Mouse (Mus musculus) cerebellum, adult 11-12 months (tissue): ENCODE results near the gene Smoc2.

Experiments
- DNase-seq: peaks from one replicate; pipeline ENCODE4 v3.0.0; 2022

The Smoc2 gene

GRCm38 (mm10) chr17:14353219-14354079 lies 74.1 kb downstream of the Smoc2 start:
- DNase-seq = no peak

GRCm38 (mm10) chr17:14361511-14361910 lies 82.2 kb downstream of the Smoc2 start:
- DNase-seq = no peak

DNA sequence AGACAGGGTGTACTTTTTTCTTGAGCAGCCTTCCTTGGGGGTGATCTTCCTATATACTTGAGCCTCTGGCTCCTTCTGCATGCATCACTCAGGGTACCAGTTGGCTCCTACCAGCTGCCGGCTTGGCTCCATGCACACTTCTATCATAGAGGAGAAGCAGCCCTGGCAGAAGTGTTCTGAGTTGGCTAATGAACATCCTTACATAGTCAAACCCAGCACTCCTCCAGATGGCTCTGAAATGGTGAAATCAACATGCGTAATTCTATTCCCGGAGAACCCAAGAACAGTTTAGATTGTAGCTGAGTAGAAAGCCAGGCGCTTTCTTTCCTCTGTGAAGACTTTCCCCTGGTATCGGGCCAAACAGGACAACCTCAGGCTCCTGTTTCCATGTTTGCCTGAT lies 91.2 kb downstream of the Smoc2 start:
- DNase-seq = no peak

DNA sequence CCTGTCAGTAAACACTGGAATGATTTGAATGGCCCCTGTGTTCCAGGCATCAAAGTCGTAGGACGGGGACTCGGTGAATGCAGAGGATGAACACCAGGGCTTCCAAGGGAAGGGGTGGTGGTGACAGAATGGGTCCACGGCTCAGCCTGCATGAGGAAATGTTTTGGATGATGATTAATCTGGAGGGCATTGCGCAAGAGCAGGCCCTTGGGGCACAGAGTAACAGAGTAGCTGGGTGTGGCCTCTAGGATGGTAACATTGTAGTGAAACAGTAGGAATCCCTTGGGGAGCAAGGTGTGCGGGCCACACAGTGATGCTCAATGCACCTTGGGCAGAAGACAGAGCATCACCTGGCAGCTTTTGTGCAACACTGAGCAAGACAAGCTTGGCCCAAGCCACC lies 92.3 kb downstream of the Smoc2 start:
- peak; percentile 8 for DNase-seq

DNA sequence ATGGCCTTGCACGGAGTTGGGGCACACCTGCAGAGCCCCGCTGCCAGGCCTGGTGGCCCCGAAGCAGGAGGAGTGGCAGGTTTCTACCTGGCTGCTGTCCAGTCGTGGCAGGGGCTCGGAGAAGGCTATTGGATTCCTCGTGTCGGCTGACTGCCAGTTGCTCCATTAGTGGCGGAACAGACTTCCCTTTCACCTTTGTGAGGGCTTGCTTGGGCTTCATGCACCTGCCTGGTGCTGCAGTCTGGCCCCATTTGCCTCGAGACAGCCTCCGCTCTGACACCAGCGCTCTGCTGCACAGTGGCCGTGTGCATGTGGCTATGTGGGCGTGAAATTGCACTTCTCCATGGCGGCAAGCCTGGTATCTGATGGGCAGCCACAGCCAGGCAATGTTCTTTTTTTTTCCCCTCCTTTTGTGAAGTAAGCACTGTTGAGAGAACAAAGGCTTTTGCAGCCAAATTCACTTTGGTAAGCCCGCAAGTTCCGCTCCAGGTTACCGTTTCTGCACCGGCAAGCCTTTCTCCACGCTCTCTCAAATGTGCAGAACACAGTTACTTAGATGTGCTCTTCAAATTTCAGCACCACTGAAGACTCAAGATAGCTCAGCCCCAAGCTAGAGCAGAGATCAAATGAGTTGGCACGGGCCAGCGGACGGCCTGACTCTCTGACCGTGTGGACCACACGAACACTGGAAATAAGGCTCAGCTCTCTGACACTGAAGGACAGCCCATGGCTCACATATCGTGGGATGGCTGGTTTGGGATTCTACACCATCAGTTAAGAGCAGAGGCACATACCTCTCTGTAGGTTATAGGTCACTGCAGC lies 93.2 kb downstream of the Smoc2 start:
- peak; percentile 48 for DNase-seq

GRCm38 (mm10) chr17:14378692-14379446 lies 99.6 kb downstream of the Smoc2 start:
- no peak for DNase-seq

DNA sequence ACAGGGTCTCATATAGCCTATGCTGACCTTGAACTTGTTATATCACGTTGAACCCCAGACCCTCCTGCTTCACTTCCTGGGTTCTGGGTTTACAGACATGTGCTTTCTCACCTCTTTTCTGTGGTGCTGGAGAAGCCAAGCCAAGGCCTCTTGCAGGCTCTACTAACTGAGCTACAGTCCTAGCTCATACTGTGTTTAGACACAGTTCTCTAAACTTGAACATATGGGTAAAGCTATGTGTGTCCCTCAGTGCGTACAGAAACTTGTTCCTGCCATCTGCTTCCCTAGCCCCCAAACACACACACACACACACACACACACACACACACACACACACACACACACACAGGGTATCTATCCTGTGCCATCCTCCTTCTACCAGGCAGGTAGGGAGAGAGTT lies 100.2 kb downstream of the Smoc2 start:
- DNase-seq = no peak

GRCm38 (mm10) chr17:14379966-14380365 lies 100.7 kb downstream of the Smoc2 start:
- DNase-seq = no peak

DNA sequence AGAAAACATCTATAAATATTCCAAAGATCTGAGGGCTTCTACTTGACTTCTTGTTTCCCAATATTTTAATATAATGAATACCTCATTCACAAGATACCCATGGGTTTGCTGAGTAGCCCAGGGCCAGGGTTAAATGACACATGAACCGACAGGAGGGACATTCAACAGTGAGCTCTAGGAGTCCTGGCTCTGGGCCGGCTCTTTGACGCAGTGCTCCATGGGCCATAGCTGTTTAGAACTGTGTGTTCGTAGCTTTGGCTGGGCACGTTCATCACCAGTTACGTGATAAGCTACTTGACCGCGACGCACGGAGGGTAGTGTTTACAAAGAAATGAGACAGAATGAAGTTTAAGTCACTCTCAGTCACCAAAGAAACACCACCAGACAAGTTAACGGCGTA lies 101.2 kb downstream of the Smoc2 start:
- no peak for DNase-seq

GRCm38 (mm10) chr17:14381482-14381881 lies 102.2 kb downstream of the Smoc2 start:
- no peak for DNase-seq

GRCm38 (mm10) chr17:14383981-14384380 lies 104.7 kb downstream of the Smoc2 start:
- DNase-seq = no peak

DNA sequence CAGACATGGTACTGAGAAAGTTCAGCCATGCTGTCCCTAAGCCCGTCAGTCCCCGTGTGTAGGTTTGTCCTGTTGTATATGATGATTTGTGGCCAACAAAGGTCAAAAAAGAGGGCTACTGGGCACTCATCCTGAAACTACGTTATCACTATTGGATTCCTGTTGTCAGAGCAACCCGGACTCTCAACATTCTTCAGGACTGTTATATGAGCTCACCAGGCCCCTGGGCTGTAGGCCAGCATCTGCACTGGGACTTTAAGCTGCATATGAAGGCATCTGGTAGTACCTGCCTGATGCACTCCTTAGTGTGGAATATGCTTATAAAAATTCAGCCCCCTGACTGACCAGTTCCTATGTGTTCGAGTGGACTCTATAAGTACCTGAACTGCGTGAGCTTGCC lies 105.7 kb downstream of the Smoc2 start:
- DNase-seq = no peak

- no peak for DNase-seq
Observed at GRCm38 (mm10) chr17:14387261-14387660, 108.0 kb downstream of the Smoc2 start.

GRCm38 (mm10) chr17:14392443-14392842 lies 113.1 kb downstream of the Smoc2 start:
- DNase-seq = no peak

- no peak for DNase-seq
Observed at GRCm38 (mm10) chr17:14394861-14395260, 115.6 kb downstream of the Smoc2 start.

DNA sequence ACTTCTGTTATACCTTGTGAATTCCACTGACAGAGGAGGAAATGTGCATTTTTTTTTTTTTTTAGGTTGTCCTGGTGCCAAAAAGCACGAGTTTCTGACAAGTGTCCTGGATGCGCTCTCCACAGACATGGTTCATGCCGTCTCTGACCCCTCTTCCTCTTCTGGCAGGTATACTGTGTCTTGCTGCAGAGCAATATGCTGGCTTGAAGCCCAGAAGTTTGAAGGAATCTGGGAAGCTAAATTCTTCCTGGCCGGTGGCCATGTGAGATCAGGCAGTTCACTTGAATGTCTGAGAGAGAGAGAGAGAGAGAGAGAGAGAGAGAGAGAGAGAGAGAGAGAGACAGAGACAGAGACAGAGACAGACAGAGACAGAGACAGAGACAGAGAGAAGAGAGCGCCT lies 118.2 kb downstream of the Smoc2 start:
- no peak for DNase-seq

- DNase-seq = no peak
Observed at GRCm38 (mm10) chr17:14398650-14399424, 119.5 kb downstream of the Smoc2 start.

GRCm38 (mm10) chr17:14400960-14401359 lies 121.7 kb downstream of the Smoc2 start:
- no peak for DNase-seq

- no peak for DNase-seq
Observed at GRCm38 (mm10) chr17:14407874-14408273, 128.6 kb downstream of the Smoc2 start.

- no peak for DNase-seq
Observed at GRCm38 (mm10) chr17:14412460-14412859, 133.2 kb downstream of the Smoc2 start.

- no peak for DNase-seq
Observed at GRCm38 (mm10) chr17:14414511-14414910, 135.2 kb downstream of the Smoc2 start.

DNA sequence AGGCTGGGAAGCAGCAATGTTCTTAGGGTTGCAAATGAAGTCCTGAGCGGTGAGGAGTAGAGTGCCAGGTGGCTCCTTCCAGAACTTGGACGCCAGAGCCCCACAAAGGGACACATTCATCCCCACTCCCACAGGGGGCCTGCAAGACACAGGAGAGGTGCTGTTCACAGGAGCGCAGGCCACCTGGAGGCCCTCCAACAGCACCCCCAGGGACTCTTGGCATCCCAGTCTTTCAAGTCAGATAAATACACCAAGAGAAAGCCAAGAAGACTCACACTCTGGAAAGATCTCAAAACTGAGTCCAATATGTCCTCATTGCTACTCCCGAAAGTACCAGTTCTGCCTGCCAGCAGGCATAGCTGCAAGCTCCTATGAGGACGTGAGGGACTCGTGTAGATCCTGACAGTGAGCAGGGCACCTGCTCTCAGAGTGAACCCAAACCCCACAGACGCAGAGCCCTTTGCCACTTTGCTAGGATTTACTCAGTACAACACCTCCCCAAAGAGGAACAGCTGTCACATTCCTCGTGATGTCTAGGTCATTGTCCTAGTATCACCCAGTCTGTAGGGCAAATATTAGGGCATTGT lies 141.2 kb downstream of the Smoc2 start:
- DNase-seq = peak; percentile 18
